Mouse (Mus musculus) spleen, adult 18-20 months (tissue): ENCODE results near the gene Elmo3.

ENCODE experiments used
- DNase-seq, 2 experiments: peaks; one replicate each; pipeline ENCODE4 v3.0.0; 2022; ENCODE audit warnings: mixed read lengths in 2 of 2

The Elmo3 gene

DNA sequence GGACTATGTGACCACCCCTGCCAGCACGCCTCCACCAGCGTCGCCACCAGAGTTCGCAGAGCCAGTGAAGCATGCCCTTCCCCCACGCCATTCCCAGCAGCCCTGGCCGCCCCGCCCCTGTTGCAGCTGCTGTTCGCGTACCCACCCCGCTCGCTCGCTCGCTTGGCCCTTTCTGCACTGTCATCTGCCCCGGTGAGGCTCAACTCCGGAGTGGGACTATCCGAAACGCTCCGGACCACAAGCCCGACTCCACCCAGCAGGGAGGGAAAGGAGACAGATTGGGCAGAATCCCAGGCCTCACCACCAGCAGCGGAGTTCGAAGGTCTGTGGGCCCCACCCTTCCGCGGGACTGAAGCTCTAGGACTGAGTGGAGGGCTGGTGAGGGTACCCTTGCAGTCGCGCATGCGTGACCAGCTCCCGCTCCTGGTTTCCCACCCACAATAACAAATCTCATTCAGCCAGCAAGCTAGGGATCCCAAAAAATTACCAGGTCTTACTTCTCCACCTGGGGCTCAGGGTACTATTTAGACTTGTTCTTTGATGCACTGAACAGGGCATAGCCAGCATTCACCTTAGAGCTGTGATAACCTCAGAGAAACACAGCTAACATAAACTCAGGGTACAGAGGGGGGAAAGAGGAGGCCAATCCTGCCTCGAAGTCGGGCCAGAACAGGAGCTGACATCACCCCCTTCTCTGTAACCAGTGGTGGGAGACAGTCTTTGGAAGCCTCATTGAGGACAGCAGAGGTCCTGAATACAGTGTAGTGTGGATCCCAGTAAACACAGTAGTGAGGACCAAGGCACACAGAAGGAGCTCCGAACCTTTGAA is 28.9 kb upstream of the Elmo3 start:
- no peak for DNase-seq

GRCm38 (mm10) chr8:105278911-105279334 is 26.5 kb upstream of the Elmo3 start:
- no peak for DNase-seq

GRCm38 (mm10) chr8:105280567-105280966 is 24.8 kb upstream of the Elmo3 start:
- DNase-seq: no peak

- DNase-seq: peak in 1 of 2 experiments; percentile 1
Measured at GRCm38 (mm10) chr8:105281821-105282220, 23.6 kb upstream of the Elmo3 start.

DNA sequence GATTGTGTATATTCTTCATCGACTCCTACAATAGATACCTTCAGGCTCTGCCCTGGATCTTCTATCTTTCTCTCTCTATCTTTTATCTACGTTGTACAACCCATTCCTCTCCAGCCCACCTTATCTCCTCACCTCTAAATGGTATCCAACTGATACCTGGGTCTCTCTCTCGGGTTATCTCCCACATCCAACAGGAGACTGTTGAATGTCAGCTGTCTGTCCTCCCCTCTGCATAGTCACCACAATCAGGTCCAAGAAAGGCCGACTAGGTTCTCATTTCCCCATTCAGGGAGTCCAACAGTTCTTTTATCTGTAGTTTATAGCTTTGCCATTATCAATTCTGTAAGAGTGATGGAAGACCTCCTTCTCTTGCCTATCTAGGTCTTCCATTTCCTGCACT is 23.2 kb upstream of the Elmo3 start:
- DNase-seq: no peak

- DNase-seq: peak in 1 of 2 experiments; percentile 54
Measured at GRCm38 (mm10) chr8:105283074-105283473, 22.3 kb upstream of the Elmo3 start.

DNA sequence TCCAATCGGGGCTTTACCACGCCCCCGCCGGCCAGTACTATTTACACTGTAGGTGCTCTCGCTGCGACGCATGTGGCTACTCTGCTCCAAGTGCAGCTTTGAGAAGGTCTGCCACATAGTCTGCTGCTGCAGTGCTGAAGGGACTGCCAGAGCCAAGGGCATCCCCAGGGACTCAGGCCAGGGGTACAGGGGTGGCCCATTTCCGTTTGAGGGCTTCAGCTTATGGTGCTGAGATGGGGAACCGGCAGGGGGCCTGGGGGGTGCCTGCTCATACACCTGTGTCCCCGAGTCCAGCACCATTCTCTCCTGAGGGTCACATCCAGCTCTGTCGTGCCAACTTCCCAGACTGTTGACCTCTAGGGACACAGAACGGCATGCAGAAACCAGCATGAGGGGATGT is 19.9 kb upstream of the Elmo3 start:
- no peak for DNase-seq

DNA sequence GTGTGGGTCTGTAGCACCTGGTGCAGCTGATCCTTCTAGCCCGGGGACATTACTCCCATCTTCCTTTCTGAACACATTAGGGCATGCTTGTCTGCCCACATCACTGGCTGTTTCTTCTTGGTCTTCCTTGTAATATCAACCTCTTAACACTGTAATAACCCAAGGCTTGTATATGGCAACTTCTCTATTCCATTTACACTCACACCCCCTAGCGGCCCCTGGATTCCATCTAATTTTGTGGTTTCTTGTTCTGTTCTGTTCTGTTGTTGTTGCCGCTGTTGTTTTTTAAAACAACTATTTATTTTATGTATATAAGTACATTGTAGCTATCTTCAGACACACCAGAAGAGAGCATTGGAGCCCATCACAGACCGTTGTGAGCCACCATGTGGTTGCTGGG is 18.5 kb upstream of the Elmo3 start:
- DNase-seq: no peak

- no peak for DNase-seq
Measured at GRCm38 (mm10) chr8:105288231-105288630, 17.2 kb upstream of the Elmo3 start.

- peak; percentile 93 to 97 for DNase-seq
Measured at GRCm38 (mm10) chr8:105288958-105289732, 16.3 kb upstream of the Elmo3 start.

DNA sequence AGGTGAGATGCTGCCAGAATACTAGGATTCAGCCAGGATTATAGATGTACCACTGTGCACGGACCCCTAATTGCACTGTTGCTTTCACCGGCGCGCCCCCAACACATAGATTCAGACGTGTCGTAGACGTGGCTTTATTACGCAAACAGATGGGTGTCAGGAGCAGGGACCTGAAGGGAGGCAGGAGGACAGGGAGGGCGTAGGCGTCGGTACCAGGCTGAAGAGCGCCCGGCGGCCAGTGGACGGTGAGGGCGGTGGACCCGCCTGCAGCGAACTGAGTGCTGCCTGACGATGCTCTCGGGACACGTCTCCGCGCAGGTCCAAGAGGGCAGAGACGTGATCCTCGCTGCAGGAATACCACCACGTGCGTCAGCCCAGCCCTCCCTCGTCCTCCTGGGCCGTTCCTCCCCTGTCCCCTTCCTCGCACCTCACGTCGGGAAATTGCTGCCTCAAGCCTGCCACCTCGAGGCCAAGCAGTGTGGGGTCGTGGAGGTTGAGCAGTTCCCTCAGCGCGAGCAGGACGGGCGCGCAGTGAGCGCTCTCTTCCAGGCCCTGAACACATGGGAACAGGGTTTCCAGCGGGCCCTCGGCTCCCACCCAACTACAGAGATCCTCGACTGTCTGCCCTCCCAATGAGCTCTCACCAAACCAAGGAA is 15.5 kb upstream of the Elmo3 start, which contains the start of gene 4931428F04Rik:
TSS of gene 4931428F04Rik (minus strand) at position 60 of the 656 bp plus-strand sequence.
- DNase-seq: peak in 1 of 2 experiments; percentile 29

DNA sequence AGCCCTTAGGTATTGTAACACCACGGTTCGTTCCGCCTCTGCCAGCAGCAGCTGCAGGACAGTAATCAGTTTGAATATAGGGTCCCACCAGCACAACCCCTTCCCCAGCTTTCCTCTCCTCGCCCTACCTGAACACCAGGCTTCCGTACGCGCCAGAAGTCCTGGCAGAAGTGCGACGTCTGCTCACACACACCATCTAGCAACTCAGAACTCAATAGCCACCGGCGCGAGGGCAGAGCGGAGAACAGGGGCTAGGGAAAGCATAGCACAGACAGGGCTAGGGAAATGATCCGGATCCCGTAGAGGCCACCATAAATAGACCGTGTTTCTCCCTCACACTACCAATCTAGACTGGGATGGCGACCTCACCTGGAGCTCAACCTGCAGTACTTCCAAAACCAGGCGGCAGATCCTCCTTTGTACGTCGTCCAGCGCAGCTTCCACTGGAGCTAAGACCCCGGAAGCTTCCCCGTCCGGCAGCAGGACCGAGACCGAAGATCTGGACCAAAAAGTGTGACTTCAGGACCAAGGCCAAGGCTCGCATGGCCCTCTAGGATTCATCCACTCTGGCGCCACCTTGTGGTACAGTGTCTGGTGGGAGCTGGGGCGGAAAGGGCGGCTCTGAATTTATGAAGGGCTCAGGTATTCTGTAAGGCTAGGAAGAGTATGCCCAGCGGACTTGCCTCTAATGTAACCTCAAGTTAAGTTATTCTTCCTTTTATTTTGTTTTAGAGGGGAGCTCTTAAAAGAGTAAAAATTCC is 14.7 kb upstream of the Elmo3 start:
- DNase-seq: peak; percentile 72 to 92

DNA sequence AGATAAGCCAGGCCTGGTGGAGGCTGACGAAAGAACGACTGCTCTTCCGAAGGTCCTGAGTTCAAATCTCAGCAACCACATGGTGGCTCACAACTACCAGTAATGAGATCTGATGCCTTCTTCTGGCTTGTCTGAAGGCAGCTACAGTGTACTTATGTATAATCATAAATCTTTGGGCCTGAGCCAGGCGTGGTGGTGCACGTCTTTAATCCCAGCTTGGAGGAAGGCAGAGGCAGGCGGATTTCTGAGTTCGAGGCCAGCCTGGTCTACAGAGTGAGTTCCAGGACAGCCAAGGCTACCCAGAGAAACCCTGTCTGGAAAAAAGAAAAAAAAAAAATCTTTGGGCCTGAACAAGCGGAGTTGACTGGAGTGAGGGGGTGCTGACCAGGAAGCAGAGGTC is 14.0 kb upstream of the Elmo3 start:
- peak in 1 of 2 experiments; percentile 4 for DNase-seq

GRCm38 (mm10) chr8:105291802-105292201 is 13.6 kb upstream of the Elmo3 start:
- peak in 1 of 2 experiments; percentile 4 for DNase-seq

DNA sequence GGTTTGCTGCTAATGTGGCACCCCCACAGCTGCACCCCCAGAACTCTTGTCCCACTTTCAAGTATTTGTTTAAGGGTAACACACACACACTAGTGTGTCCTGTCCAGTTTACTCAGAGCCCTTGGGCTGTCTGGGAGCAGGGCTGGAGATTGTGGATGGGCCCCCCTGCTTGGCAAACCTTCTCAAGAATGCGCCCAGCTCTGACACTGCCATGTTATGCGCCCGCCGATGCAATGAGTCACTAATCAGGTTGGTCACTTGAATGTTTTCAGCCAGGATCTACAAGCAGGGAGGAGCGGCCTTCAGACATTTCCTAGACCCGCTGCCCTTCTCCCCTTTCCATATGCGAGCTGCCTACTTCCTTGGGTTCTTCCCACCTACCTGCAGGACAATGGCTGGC is 12.9 kb upstream of the Elmo3 start:
- no peak for DNase-seq

GRCm38 (mm10) chr8:105293405-105293804 is 12.0 kb upstream of the Elmo3 start:
- peak in 1 of 2 experiments; percentile 5 for DNase-seq

- no peak for DNase-seq
Measured at GRCm38 (mm10) chr8:105294776-105295175, 10.6 kb upstream of the Elmo3 start.

GRCm38 (mm10) chr8:105295256-105295655 is 10.1 kb upstream of the Elmo3 start:
- no peak for DNase-seq

DNA sequence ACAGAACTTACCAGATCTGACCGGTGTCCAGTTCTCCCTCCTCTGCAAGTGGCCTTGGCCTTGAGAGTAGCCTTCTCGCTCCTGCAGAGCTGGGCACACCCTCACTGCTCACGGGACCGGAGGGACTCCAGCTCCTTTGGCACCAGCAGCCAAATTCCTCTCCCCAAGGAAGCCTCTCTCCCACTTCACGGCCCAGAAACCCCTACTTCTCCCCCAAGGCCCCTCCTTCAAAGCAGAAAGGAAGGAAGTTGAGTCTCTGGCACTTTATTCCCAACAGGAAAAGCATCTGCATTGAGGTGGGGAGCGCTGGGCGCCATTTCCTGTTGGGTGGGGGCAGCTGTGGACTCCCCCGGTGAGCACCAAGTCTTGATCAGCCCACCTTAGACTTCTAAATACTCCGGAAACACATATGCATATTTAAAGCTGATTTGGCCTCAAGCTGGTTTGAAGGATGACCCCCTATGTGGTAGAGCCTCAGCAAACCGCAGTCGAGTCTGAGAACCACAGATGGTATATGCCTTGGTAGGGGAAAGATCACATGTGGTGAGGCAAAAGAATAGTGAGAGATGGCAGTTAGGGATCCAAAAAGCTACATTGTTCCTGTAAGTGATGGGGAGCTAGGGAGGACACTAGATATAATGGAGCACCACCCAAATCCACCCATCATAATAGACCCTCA is 9.4 kb upstream of the Elmo3 start, which contains the start of gene Exoc3l:
TSS of gene Exoc3l (minus strand) at position 207 of the 679 bp plus-strand sequence.
- DNase-seq: no peak

DNA sequence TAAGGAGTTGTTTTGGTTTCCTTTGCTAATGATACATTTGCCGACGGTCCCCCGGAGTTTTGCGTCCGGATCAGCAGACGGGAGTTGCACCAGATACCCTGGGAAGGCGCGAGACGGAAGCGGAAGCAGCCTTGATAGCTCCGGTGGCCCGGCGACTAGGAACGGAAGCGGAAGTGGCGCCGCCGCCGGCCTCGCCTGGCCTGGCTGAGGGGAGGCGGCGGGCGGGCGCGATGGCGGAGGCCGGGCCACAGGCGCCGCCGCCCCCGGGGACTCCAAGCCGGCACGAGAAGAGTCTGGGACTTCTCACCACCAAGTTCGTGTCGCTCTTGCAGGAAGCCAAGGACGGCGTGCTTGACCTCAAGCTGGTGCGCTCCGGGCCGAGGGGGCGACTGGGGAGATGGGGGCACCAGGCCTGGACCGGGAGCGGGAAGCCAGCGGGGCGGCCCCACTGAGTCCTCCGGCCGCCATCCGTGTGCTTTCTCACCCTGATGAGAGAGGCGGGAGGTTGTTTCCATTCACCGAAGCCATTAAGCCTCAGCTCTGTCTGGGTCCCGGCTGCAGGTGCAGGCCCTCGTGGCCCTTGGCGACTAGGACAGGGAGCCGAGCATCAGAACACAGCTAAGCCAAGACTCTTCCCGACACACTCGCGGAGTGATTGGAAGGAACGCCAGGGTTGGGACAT is 7.7 kb upstream of the Elmo3 start, which contains the start of gene E2f4:
TSS of gene E2f4 (plus strand) at position 153 of the 682 bp plus-strand sequence.
- peak; percentile 82 to 86 for DNase-seq
